Mouse (Mus musculus) myocyte (in vitro differentiated cells): ENCODE measurements around the gene Slc17a8.

ENCODE experiments used
- CEBPB ChIP-seq: IDR thresholded peaks from 2 replicates; pipeline ENCODE4 v1.6.1; 2011; ENCODE audit warnings: mild to moderate bottlenecking, moderate library complexity; ENCODE audit not compliant: poor library complexity, insufficient read depth, severe bottlenecking
- E2F4 ChIP-seq: IDR thresholded peaks from one replicate; pipeline ENCODE4 v1.6.1; 2011; ENCODE audit warnings: mild to moderate bottlenecking, control low read depth, moderate library complexity; ENCODE audit not compliant: insufficient read depth
- MAX ChIP-seq: IDR thresholded peaks from one replicate; pipeline ENCODE4 v1.6.1; 2011; ENCODE audit warnings: low read depth, mild to moderate bottlenecking, control low read depth
- POLR2A ChIP-seq: IDR thresholded peaks from one replicate; pipeline ENCODE4 v1.6.1; 2011; ENCODE audit warnings: low read depth, mild to moderate bottlenecking, control low read depth, moderate library complexity; ENCODE audit not compliant: insufficient read length
- POLR2AphosphoS2 ChIP-seq: IDR thresholded peaks from one replicate; pipeline ENCODE4 v1.6.1; 2011; ENCODE audit warnings: low read depth, control low read depth; ENCODE audit not compliant: insufficient read length
- SRF ChIP-seq: IDR thresholded peaks from one replicate; pipeline ENCODE4 v1.6.1; 2011; ENCODE audit warnings: low read depth; ENCODE audit not compliant: control insufficient read depth, insufficient read length
- TCF12 ChIP-seq: IDR thresholded peaks from one replicate; pipeline ENCODE4 v1.6.1; 2011; ENCODE audit warnings: mild to moderate bottlenecking, control low read depth; ENCODE audit not compliant: poor library complexity, insufficient read depth, severe bottlenecking
- TCF3 ChIP-seq: IDR thresholded peaks from one replicate; pipeline ENCODE4 v1.6.1; 2011; ENCODE audit warnings: low read depth, control low read depth; ENCODE audit not compliant: insufficient read length
- USF1 ChIP-seq: IDR thresholded peaks from one replicate; pipeline ENCODE4 v1.6.1; 2011; ENCODE audit warnings: low read depth, mild to moderate bottlenecking, control low read depth, moderate library complexity

DNA sequence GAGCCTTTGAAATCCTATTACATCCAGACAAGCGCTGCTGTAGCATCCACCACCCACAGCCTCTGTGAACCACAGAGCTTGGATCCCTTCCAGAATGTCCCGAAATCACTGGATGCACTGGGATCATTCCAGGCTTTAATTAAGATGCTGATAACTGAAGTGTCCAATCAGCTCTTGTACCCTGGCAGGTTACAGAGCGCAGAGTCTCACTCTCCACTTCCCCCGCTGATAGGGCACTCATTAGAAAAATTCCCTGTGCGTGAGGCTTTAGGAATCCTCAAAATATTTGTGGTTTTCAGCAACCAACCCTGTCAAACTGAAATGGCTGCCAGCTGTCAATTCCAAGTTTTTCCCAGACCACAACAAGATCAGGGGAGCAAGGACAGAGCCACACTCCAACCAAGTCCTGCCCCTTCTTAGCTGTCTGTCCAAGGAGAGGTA is 89.8 kb downstream of the Slc17a8 start:
- TF ChIP-seq SRF (no peak), POLR2AphosphoS2 (no peak), MAX (no peak), POLR2A (no peak), E2F4 (no peak), CEBPB (no peak), TCF3 (peak; percentile 11), USF1 (no peak), TCF12 (peak; percentile 35)
